Mouse (Mus musculus) gastrocnemius, adult 8-10 months (tissue): Measurements from ENCODE around the gene Cnn2. TPM values are rescaled to one million over a fixed set of nuclear protein-coding genes. Genes with fewer than 3 reads are reported as not detected.

Experiments
- DNase-seq, 2 experiments: peaks; one replicate each; pipeline ENCODE4 v3.0.0; 2022; ENCODE audit warnings: low spot score in 2 of 2
- total RNA-seq, 4 experiments: library from RNA; stranded (reverse); gene quantifications; 2 replicates each; pipeline ENCODE4 v1.2.4; 2022

Gene Cnn2
- total RNA-seq, 4 experiments from 2014 or later, result 2.7 to 5.3 (median 4.3) TPM

DNA sequence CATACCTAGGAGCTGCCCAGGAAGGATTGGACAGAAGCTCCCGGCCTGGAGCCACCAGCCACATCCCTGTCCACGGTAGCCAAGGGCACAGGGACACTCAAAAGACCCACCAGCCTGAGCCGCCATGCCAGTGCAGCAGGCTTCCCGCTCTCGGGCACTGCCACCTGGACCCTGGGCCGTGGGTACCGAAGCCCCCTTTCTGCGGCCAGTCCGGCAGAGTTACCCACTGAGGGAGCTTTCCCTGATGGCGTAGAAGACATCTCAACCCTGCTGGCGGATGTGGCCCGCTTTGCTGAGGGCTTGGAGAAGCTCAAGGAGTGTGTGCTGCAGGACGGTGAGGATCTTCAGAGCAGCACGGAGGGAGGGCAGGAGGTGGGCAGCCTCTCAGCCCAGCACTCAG is 29.4 kb downstream of the Cnn2 start:
- no peak for DNase-seq

DNA sequence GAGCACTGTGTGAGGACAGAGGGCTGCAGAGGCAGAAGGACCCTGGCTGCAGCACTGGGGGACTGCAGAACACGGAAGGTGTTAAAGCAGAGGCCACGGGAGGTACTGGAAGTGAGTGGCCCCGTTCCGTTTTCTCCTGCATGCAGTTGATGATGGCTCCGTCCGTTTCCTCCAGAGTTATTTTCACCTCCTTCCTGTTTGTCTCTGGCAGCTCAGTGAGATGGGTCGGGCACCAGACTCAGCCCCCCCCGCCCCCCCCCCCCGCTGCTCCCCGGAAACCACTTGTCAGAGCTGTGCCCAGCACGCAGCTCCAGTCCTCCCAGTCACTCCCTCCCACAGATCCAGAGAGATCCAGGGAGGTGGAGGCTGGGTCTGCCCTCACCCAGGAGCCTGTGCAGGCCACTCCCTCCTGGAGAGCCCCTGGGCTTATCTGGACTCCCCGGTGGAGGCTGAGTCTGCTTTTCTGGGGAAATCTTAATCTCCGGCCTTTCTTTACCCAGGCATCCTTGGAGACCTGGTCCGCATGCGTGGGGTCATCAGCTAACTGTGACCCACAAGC is 30.4 kb downstream of the Cnn2 start:
- DNase-seq, result no peak

DNA sequence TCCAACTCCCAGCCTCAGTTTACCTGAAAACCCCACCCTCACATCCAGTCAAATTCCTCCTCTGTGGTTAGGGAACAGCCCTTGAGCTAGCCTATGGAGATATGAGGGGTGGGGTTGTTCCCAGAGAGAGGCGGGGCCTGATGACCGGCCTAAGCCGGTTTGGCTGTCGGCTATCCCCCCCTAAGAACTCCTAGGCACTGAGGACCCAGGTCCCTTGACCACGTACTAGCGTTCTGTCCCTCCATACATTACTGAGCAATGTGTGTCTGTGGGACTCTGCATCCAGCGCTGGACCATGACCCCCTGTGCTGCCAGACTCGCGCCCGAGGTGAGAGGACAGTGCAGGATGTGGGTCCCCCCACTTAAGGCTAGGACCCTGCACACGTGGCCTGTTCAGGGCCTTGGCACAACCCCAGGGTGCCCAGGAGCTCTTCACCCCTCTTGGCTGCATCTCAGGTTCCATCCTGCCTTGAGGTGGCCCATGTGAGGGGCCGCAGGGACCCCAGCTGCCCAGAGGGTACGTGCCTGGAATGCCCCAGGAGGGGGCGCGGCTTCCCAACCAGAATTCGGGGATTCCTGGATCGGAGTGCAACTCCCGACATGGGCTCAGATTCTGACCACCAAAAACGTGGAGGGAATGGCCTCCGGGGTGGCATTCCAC is 31.2 kb downstream of the Cnn2 start:
- DNase-seq, result no peak

DNA sequence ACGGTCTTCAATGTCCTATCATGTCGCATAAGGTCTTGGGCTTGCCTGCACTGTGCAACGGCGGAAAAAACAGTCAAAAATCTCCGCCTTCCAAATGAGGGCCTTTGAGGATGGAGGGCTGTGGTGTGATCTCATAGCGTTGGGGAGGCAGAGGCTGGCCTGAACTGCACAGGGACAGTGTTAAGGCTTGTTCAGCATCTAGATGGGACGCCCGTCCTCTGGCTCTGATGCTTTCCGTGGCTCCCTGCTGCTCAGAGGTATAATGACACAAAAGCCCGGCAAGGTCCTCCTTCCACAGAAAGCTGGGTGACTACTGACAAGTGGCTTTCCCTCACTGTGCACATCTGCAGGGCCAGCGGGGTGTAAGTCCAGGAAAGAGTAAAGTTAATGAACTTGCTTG is 31.8 kb downstream of the Cnn2 start:
- DNase-seq, result no peak

DNA sequence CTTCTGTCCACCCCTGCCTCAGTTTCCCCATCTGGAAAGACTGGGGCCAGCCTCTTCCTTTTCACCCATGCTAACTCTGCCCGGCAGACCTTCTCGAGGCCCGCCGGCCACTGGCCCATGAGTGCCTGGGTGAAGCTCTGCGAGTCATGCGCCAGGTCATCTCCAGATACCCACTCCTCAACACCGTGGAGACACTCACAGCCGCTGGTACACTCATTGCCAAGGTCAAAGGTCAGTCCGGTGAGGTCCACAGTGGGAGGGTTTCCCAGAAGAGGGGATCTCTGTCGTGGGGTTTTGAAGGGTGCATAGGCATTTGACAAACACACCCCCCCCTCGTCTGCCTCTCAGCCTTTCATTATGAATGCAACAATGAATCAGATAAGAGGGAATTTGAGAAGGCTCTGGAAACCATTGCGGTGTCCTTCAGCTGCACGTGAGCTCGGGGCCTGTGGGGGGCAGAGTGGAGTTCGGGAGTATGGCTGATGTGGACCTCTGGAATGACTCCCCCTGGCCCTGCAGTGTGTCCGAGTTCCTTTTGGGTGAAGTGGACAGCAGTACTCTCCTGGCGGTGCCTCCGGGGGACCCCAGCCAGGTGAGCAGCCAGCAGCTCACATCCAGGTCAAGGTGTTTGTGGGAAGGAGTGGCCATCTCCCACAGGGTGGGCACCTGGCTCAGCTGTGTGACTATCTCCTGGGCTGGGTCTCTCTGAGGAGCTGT is 32.4 kb downstream of the Cnn2 start:
- no peak for DNase-seq

DNA sequence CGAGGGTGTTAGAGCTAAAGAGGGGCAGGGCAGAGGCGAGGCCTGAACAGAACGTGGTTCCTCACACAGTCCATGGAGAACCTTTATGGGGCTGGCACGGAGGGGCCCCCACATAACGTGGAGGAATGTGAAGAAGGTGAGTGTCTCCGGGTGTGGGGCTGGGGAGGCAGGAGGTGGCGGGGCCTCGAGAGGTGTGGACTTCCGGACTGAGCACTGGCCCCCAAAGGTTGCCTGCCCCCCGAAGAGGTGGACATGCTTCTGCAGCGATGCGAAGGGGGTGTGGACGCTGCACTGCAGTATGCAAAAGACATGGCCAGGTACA is 32.9 kb downstream of the Cnn2 start:
- no peak for DNase-seq

DNA sequence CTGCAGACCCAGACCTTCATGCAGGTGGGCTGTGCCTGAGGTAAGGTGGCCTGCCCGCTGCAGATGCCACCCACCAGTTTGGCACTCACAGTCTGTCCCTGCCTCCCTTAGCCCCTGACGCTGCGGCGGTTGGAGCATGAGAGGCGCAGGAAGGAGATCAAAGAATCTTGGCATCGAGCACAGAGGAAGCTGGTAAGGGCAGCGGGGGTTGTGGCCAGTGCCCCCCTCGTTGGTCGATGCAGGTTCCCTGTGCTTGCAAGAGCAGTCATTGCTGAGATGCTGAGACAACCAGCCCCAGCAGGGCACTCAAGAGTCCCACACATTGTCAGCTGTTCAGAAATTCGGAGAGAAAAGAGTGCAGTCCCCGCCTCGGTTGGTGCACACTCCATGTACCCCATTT is 33.8 kb downstream of the Cnn2 start:
- DNase-seq, result no peak

DNA sequence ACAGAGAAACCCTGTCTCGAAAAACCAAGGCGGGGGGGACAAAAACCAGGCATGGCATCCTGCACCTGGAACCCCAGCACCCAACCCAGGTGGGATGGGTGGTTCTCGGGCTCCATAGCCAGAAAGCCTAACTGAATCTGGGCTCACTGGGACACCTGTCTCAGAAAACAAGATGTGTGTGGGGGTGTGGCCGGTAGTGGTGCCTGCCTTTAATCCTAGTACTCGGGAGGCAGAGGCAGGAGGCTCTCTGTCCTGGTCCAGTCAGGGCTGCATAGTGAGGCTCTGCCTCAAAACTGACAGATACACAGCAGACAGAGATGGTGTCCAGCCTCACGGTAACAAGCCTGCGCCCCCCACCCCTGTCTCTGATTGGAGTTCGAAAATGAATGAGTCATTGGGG is 34.4 kb downstream of the Cnn2 start:
- no peak for DNase-seq

DNA sequence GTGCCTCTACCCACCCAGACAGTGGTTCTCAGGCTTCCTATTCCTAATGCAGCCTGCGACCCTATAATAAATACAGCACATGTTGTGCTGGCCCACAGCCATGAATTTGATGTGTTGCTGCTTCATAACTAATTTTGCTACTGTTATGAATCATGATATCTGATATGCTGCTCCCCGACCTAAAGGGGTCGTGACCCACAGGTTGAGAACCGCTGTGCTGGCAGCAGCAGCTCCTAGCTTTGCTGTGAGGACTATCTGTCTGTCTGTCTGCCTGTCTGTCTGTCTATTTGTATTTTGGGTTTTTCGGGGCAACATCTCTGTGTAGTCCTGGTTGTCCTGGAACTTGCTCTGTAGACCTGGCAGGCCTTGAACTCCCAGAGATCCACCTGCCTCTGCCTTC is 35.4 kb downstream of the Cnn2 start:
- no peak for DNase-seq

DNA sequence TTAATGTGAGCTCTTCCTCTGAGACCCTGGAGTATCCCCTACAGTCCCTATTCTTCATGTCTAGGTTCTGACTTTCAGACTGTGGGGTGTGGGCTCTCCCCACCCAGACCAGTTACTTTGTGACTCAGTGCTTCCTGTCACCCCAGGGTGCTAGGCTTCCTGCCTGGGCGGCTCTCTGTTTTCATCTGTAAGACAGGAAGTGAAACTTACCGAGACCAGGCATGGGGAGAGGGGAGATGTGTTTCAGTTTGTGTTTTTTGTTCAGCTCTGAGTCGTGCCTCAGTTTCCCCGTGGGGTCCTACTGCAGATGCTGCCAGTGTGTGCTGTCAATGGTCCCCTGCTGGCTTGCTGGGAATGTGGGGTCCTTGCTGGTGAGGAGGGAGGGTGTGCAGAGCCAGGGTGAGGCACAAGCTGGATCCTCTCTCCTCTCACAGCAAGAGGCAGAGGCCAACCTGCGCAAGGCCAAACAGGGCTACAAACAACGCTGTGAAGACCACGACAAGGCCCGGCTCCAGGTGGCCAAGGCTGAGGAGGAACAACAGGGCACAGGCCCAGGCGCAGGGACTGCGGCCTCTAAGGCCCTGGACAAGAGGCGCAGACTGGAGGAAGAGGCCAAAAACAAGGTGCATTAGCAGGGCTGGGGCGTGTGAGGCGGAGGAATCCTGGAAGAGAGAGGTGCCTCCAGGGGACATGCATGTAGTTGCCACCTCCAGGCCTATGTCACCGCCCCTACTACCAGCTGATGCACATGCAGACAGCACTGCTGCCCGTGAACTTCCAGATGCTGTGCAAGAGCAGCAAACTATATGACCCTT is 36.1 kb downstream of the Cnn2 start:
- DNase-seq, result no peak

DNA sequence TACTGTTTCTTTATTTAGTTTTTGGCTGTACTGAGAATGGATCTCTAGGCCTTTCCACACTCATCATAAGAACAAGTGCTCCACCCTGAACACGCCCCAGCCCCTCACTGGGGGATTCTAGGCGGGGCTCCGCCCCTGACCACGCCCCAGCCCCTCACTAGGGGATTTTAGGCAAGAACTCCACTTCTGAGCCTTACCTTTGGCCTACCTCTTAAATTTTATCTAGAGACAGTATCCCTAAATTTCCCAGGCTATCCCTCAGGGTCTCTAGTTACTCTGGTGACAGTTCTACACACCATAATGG is 36.6 kb downstream of the Cnn2 start:
- DNase-seq, result no peak

DNA sequence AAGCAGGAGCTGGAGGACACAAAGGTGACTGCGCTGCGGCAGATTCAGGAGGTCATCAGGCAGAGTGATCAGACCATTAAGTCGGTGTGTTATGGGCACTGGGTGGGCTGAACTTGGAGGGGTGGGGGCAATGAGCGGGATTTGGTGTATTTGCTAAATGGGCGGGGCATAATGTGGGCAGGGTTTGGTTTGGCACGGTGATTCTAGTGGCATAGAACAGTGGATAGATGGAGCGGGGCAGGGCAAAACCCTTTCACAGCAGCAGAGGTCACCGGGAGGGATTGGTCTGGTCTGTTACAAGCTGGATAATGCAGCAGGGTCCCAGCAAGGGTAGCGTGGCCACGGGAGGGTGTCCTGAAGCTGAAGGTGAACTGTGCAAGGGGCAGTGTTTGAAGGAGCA is 37.1 kb downstream of the Cnn2 start:
- DNase-seq, result no peak

DNA sequence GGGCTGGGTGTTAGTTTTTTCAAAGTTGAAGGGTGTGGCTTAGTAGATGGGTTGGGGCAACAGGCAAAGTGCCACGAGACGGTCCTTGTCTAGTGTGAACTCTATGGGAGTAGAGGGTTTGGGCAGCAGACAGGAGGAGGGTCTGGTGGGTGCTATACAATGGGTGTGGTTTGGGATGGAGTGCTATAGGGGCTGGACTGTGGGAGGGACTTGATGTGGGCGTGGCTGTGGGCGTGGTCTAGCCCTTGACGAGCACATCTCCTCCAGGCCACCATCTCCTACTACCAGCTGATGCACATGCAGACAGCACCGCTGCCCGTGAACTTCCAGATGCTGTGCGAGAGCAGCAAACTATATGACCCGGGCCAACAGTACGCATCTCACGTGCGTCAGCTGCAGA is 37.5 kb downstream of the Cnn2 start:
- no peak for DNase-seq

DNA sequence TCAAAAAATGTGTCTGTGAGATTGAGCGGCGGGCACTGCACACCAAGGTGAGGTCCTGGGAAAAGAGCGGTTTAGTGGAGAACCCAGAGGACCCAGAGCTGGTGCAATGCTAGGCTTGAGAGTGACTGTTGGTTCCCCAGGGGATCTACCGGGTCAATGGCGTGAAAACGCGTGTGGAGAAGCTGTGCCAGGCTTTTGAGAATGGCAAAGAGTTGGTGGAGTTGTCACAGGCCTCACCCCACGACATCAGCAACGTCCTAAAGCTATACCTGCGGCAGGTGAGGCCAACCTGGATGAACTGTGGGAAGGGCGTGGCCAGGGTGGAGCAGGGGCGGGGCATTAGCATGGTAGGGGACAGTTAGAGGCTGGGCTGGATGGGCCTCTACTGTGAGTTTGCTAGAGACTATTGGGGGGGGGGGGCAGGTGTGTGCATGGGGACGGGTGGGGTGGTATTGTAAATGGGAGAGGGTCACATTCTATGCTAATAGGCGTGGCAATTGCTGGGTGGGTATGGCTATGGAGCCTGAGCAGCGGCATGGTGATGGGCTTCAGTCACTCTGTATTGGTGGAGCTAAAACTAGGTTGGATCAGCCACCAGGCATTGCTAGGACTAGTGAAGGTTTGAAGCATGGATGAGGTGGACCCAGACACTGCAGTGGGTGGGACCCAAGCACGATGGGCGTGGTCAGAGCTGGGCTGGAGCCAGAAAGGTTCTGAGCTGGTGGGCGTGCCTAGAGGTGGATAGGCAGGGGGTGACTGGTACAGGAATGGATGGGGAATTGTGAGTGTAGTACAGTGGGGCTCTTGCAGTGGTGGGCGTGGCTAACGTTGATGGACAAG is 39.5 kb downstream of the Cnn2 start:
- DNase-seq, result no peak

DNA sequence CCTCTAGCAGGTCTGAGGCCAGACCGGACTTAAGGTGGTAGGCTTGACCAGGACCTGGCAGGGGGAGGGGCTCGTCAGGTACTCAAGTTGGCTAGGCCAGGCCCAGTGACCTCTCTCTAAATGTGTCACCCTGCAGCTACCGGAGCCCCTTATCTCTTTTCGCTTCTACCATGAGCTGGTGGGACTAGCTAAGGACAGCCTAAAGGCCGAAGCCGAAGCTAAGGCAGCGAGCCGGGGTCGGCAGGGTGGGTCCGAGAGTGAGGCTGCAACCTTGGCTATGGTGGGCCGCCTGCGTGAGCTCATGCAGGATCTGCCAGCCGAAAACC is 40.1 kb downstream of the Cnn2 start:
- DNase-seq, result no peak

DNA sequence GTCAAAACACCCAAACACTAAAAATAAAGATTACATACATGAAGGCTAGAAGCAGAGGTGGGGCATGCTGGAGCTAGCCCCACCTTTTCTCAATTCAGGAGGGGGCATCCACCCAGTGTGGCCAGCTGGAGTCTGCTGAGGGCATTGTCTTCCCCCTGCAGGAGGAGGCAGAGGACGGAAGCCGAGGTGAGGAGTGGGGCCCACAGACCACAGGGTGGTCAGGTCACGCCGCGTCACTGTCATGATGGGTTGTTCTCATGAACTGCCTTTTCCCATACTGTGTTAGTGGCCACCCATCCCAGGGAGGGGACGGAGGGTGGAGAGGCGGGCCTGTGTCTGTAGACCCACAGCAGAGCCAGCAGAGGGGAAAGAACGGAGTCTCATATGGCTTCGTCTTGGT is 41.8 kb downstream of the Cnn2 start:
- DNase-seq, result no peak

DNA sequence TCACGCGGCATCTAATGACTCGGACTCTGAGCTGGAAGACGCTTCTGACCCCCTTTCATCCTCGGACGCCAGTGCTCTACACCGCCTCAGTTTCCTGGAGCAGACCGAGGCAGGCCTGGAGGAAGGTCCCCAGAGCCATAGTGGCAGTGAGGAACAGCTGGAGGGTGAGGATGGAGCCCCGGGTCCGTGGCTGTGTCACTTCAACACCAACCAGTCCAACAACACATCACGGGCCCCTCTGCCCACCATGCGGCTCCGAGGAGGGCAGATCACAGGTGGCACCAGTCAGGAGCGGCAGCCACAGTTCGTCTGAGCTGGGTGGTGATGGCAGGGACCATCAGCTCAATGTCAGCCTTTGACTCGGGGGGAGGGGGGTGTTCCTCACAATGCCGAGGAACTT is 42.4 kb downstream of the Cnn2 start:
- no peak for DNase-seq

DNA sequence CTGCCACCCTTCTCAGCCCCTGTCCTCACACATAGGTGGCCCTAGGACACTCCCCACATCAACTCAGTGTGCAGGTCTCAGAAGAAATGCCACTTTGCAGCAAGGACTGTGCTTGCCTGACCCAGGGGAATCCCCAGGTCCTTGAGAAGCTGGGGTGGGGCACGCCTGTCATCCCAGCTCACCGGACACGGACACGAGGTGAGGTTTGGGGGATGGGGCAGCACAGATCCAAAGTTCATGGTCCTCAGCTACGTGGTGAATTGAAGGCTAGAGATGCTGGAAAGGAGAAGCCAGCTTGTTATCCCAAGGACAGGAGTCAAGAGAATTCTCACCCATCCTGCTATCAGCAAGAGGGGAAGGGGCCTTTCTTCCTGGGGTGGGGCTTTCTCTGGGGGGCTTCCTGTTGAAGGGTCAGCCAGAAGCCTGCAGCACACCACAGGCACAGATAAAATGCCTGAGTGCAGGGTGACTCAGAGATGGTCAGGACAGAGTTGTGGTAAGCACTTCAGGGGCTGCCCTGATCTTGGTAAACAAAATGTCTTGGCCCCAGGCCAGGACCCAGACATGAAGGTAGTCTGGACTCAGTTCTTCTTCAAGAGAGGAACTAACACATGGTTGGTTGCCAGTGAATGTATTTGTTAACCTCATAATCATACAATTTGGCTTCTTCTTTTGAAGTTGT is 44.6 kb downstream of the Cnn2 start:
- DNase-seq, result no peak

DNA sequence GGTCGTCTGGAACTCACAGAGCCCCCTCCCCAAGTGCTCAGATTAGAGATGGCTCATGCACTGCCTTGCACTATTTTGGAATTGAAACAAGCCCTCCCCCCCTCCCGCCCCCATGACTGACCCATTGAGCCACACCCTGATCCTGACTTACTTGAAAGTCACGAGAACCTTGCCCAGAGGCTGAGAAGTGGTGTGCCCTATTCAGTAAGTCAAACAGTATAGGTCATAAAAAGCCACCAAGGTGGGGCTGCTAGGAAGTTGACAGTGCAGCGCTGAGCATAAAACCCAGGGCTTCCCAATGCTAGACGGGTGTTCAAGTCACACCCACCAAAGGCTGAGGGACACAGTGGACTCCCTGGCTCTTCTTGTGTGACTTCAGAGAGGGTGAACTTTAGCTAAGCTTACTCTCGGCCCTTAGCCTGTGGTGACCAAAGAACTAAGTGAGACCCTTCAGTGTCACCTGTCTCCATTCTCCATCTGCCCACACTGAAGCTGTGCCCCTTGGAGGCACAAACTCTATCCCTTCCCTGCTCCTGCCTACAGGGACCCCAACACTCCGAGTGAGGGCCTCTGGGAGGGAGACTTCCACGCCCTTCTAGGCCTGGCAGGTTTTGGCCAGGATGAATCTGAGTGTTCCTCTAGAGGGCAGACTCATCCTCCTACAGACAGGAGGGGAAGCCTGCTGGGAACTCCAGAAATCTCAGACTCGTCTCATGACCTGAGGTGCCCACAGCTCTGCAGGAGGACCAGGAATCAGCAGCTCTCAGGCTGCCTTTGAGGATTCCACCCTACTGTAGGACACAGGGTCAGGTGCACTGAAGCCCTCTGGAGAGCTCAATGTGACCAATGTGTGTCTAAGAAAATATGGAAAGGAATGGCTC is 45.4 kb downstream of the Cnn2 start:
- no peak for DNase-seq

DNA sequence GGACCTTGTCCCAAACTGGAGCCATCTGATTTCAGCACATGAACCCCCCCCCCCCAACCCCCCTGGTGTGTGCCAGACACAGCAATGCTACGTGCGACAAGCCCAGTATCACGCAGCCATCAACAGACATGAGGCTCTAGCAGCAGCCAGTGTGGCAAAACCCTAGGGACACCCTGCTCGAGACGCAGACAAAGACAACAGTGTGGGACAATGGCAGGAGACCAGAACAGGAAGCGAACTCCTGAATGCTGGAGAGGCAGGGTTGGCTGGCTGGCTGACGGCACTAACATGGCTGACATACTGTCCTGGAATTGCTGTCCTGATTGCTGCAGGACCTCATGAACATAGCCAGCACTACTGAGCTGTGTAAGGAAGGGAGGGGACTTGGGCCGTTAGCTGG is 46.8 kb downstream of the Cnn2 start:
- no peak for DNase-seq
